Mouse (Mus musculus) urinary bladder, postnatal 10 days (tissue): ENCODE measurements around the gene Ccdc141.

Source experiments
- DNase-seq: peaks from one replicate; pipeline ENCODE4 v3.0.0; 2022; ENCODE audit warnings: low spot score

The Ccdc141 gene

GRCm38 (mm10) chr2:77126939-77127338, 43.5 kb downstream of the Ccdc141 start:
- no peak for DNase-seq

DNA sequence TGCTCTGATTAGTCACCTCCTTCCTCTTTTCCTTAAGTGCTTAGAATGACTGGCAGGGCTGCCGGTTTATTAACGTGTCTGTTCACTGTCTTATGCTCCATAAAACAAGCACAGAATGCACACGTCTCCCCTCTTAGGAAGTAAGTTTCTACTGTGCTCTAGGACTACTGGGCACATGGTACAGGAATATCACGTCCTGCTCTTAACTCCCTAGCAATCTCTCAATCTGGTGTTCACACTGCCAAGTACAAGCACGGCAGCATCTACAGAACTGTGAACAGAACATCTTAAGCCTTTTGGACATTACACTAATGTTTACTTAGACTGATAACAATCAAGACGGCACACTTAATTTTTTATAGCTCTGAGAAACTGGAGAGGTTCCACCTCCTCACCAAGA, 52.3 kb downstream of the Ccdc141 start:
- no peak for DNase-seq

DNA sequence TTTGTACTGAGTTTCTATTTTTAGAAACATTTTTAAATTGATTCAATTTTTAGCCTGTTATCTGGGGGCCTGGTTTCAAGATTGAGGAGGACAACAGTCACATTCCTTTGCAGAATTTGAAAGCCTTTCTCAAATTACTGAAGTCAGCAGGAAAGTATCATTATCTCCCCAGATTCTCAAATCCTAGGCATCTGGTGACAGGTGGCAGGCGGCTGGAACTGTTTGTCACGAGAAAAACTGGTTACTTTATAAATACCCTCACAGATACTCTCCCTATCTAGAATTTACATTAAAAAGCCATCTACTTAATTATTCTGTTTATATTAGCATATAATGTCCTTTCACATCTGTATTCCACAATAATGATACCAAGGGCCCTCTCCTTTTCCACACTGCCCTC, 56.1 kb downstream of the Ccdc141 start:
- DNase-seq: no peak

GRCm38 (mm10) chr2:77113867-77114266, 56.6 kb downstream of the Ccdc141 start:
- DNase-seq: no peak

- DNase-seq: no peak
Measured at GRCm38 (mm10) chr2:77113026-77113425, 57.4 kb downstream of the Ccdc141 start.

DNA sequence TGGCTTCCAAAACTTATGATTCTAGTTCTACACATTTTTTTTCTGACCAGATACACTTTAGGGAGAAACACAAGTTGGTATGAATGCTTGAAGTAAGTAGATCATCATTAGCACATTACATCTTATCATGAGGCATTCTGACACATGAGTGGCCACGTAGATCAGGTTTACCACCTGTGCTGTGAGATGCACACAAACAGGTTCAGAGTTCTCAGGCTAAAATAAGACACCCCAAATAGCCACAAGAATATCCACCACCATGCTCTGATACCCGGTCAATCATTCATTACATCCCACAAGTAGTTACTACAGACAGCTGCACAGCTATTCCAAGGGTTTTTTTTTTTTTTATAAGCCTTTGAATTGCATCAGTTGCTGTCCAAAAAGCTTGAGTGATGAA, 59.3 kb downstream of the Ccdc141 start:
- no peak for DNase-seq

DNA sequence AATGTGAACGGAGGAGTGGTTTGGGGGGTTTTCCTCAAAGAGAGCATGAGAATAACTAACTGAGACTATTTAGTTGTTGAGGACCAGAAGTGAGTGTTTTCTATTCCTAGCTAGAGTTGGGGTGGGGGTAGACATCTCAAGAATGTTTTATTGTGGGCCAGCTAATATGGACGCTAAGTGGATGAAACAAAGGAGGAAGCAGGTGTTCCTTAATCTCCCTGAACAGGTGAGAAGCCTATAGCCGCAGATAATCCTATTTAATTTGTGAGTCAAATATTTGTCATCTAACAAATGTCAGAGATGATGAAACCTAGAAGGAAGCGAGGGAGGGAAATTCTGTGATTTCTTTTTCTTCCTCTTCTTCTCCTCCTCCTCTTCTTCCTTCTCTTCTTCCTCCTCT, 60.1 kb downstream of the Ccdc141 start:
- DNase-seq: no peak

DNA sequence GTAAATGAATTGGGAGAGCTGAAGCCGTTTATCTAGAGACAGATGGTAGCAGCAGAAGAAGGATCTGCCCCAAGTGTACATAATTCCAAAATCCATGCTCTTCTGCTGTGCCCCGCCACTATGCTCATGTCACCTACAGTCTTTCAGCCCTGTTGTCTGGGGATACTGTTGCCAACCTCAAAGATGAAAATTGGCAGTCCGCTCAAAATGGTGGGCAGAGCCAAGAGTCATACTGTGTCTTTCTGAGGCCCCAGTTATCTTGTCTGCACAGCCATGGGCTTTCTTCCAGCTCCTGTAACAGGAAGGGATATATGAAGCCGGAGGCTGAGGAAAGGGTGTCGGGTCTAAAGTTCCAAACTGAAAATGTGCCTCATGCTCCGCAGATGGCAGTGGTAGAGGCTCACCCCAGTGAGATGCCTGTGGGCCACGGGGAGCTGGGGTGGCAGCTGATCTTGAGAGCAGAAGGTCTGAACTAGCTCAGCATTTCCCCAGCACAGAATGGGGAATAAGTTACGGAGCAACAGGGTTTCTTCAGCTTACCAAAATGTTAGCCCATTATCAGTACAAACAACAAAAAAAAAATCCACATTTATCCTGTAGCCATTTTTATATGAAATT, 60.8 kb downstream of the Ccdc141 start:
- DNase-seq: no peak

- no peak for DNase-seq
Measured at GRCm38 (mm10) chr2:77108562-77108961, 61.9 kb downstream of the Ccdc141 start.

DNA sequence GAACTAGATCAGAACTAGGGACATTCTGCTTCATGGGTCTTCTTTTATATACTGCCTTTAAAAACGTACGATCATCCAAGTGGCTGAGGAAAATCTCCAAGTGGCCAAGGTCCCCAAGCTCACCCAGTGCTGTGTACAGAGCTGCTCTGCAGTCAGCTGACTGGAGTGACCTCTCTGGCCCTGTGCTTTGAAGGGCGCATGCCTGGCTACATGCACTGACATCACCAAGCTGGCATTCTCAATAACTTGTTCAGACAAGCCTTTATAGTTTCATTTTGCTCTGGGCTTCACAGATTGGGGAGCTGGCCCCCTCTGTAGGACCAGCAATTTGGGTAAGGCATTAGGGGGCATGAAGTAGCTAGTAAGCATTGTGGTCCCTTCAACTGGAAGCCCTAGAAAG, 64.3 kb downstream of the Ccdc141 start:
- DNase-seq: no peak

DNA sequence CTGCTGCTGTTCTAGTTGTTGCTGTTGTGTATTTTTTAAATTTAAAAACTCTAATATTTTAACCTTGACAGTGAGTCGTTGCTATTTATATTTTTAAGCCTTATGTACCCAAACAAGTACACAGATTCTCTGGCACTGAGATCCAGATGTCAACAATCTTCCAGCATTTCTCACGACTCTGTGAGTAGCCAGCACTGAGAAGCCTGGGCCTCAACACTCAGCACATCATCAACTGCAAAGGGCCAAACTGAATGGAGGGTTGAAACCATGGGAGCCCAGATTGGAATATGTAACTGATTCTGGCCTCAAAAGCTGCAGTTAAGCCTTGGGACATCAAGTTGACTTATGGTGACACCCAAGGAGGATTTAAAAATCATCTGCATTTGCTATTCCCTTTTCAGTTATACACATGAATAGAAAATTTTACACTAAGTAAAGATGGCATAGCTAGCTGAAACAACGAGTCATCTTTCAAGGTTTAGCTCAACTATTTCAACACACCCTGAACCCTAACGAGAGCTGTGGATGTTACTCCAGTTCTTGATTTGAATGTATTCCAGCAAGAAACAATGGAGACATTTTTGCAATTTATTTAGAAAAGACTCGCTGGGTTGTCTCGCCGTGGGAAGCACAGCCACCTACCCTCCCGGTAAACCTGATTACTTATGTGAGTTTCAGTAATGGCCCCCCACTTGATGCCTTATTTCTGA, 65.3 kb downstream of the Ccdc141 start:
- DNase-seq: no peak

- DNase-seq: no peak
Measured at GRCm38 (mm10) chr2:77102516-77102915, 67.9 kb downstream of the Ccdc141 start.

DNA sequence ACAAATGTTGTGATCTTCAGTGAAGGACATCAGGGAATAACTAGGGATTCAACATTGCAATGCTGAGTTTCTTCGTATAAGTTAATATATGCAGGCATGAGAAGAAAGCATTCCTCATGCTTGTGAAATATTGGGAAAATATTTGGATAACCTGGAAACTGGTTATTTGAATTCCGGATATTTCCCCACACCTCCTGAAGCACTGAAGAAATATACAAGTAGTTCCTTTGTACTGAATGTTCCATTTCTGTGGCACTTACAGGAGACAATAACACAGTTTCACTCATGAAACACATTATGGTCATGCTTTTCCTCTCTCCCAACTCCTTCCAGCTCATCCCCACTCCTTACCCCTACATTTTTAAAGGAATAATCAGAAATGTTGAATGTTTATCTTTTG, 70.6 kb downstream of the Ccdc141 start:
- no peak for DNase-seq

- no peak for DNase-seq
Measured at GRCm38 (mm10) chr2:77098769-77099168, 71.7 kb downstream of the Ccdc141 start.

DNA sequence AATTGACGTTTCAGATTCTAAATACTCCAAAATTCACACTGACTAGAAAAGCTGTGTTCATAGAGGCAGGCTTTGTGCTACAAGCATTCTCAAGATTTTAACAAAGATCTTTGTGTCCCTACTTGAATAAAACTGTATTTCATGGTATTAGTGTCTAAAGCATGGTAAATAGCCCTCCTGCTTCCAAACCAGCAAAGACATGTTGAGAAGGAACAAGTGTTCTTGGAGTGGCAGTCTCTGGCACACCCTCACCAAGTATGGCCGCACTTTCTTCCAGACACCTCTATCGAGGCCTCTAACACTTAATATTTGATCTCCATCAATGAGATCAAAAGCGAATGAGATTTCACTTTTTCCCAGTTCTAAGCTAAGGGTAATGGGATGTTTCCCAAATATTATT, 78.7 kb downstream of the Ccdc141 start:
- no peak for DNase-seq

- no peak for DNase-seq
Measured at GRCm38 (mm10) chr2:77085313-77085712, 85.1 kb downstream of the Ccdc141 start.

DNA sequence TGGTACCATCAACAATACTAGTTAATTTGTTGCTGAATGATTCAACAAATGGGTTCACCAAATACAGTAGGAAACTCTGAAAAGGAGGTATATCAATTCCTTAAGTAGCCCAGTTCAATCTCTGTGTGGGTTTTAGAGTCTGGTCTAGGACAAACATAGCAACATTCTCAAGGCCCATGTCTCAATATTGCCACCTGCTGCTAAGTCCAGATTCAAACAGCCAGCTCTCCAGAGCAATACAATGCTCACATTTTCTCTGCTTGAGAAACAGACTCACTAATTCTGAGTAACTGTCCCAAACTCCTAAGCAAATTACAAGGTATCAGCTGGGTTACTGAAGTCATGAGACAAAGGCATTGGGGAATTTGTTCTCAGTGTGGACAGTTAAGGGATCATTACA, 85.8 kb downstream of the Ccdc141 start:
- no peak for DNase-seq

- DNase-seq: no peak
Measured at GRCm38 (mm10) chr2:77081156-77081555, 89.3 kb downstream of the Ccdc141 start.

DNA sequence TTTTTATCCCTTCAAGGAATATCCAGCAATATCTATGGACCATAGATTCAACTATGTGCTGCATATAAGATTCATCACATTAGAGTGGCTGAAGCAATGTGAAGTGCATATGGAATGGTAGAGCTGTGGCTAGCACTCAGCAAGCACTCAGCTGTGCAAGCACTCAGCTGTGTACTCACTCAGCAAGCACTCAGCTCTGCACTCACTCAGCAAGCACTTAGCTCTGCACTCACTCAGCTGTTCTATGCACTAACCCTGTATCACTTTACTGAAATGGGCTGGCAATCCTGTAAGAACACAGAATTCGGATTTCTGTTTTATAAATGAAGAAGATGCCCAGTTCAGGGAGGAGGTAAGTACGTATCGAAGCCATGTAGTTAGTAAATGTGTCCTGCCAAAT, 89.8 kb downstream of the Ccdc141 start:
- DNase-seq: no peak

- no peak for DNase-seq
Measured at GRCm38 (mm10) chr2:77078746-77079145, 91.7 kb downstream of the Ccdc141 start.

GRCm38 (mm10) chr2:77074373-77074772, 96.1 kb downstream of the Ccdc141 start:
- no peak for DNase-seq

GRCm38 (mm10) chr2:77073930-77074329, 96.5 kb downstream of the Ccdc141 start:
- DNase-seq: no peak

DNA sequence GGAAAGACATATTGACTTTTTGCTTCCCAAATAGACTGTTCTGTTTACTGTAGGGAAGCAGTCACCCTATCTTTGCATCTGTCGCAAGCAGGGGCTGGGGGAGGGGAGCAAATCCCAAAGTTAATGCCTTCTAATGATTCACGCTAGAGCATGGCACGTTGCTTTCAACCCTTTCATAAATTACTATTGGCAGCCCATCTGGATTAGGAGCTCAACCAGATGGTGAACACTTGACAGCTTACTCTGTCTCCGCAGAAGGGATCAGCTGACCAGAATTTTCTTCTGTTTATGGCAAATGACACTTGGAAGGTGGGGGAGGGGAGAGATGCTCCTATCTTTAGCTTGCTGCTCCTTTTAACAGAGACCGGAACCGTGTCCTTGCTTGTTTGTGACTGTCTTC, 105.1 kb downstream of the Ccdc141 start:
- no peak for DNase-seq

DNA sequence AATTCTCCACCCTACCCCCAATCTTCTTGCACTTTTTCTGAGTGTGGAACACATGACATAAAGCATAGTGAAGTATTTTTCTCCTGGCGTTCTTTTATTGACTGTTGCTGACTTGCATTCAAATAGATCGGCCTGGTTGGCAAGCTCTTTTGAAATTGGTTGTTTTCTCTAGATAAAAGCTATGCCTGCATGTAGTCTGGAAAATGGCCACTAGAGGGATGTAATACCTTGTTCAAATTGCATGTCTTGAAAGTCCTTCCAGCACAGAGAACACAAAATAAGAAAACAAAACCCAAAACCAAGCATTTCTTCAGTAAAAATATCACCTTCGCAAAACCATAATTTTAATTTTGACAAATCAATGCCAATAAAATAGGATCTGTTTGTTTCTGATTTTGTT, 108.6 kb downstream of the Ccdc141 start:
- no peak for DNase-seq
